Mouse (Mus musculus) MEL (cell line): ENCODE data around the gene Esd. TPM values are rescaled to one million over a fixed set of nuclear protein-coding genes. Genes with fewer than 3 reads are reported as not detected.
A peak's percentile ranks its signal among the peaks of the same experiment; 100 is the strongest.

ENCODE experiments used
- DNase-seq: peaks from one replicate; pipeline ENCODE4 v3.0.0; 2011; ENCODE audit warnings: low read depth, low spot score
- H3K27ac ChIP-seq: 2 replicates; pipeline ENCODE4 v1.5.1; 2012; ENCODE audit warnings: low read depth, mild to moderate bottlenecking, control low read depth, low read length, moderate library complexity; ENCODE audit not compliant: control insufficient read depth
- H3K27me3 ChIP-seq, 2 experiments: fragments of 150-350 bp in 1 of 2; sonication (generic) in 1 of 2; 2 replicates each; pipeline ENCODE4 v1.6.1; 2012; ENCODE audit warnings: low read length in 2 of 2, mild to moderate bottlenecking in 2 of 2, improper control_type of control experiment in 1 of 2, moderate library complexity in 1 of 2; ENCODE audit not compliant: insufficient read depth in 2 of 2, control insufficient read depth in 1 of 2
- H3K36me3 ChIP-seq, 2 experiments: 2 replicates each; pipeline ENCODE4 v1.6.1; 2012 to 2014; ENCODE audit warnings: low read length in 2 of 2, improper control_type of control experiment in 1 of 2, inconsistent platforms in 1 of 2, mild to moderate bottlenecking in 1 of 2; ENCODE audit not compliant: insufficient read depth in 2 of 2, control insufficient read depth in 1 of 2
- H3K4me1 ChIP-seq, 2 experiments: fragments of 150-350 bp in 1 of 2; sonication (generic) in 1 of 2; 2 replicates each; pipeline ENCODE4 v1.6.1; 2012; ENCODE audit warnings: low read length in 2 of 2, improper control_type of control experiment in 1 of 2, mild to moderate bottlenecking in 1 of 2; ENCODE audit not compliant: insufficient read depth in 2 of 2, control insufficient read depth in 1 of 2
- H3K4me3 ChIP-seq, 2 experiments: fragments of 150-350 bp in 1 of 2; sonication (generic) in 1 of 2; 2 replicates each; pipeline ENCODE4 v1.5.1; 2012; ENCODE audit warnings: low read depth in 2 of 2, low read length in 2 of 2, mild to moderate bottlenecking in 2 of 2, moderate library complexity in 2 of 2, control low read depth in 1 of 2, improper control_type of control experiment in 1 of 2; ENCODE audit not compliant: control insufficient read depth in 1 of 2, insufficient read depth in 1 of 2
- H3K79me2 ChIP-seq: 2 replicates; pipeline ENCODE4 v1.6.1; 2012; ENCODE audit warnings: mild to moderate bottlenecking, low read length, moderate library complexity; ENCODE audit not compliant: control insufficient read depth, poor library complexity, insufficient read depth
- H3K9ac ChIP-seq: 2 replicates; pipeline ENCODE4 v1.6.1; 2012; ENCODE audit warnings: low read depth, mild to moderate bottlenecking, control low read depth, low read length, moderate library complexity; ENCODE audit not compliant: control insufficient read depth, poor library complexity, severe bottlenecking
- H3K9me3 ChIP-seq: fragments of 150-350 bp; sonication (generic); replicated peaks from 2 replicates; pipeline ENCODE4 v1.6.1; 2012; ENCODE audit warnings: mild to moderate bottlenecking, low read length, improper control_type of control experiment, moderate library complexity; ENCODE audit not compliant: insufficient read depth
- BHLHE40 ChIP-seq: IDR thresholded peaks from 2 replicates; pipeline ENCODE4 v1.6.1; 2012; ENCODE audit warnings: low read depth, mild to moderate bottlenecking, inconsistent platforms, low read length, improper control_type of control experiment, borderline replicate concordance
- CTCF ChIP-seq, 3 experiments: IDR thresholded peaks in 2 of 3; conservative IDR thresholded peaks in 1 of 3; 2 replicates each; pipeline ENCODE4 v1.5.1; 2011 to 2012; ENCODE audit warnings: low read length in 3 of 3, low read depth in 2 of 3, mild to moderate bottlenecking in 2 of 3, improper control_type of control experiment in 1 of 3, inconsistent platforms in 1 of 3, mixed read lengths in 1 of 3, moderate library complexity in 1 of 3; ENCODE audit not compliant: control insufficient read depth in 1 of 3, insufficient read depth in 1 of 3, poor library complexity in 1 of 3, severe bottlenecking in 1 of 3
- E2F4 ChIP-seq: IDR thresholded peaks from 2 replicates; pipeline ENCODE4 v1.6.1; 2011; ENCODE audit warnings: low read depth, low read length, improper control_type of control experiment, borderline replicate concordance
- ETS1 ChIP-seq: IDR thresholded peaks from 2 replicates; pipeline ENCODE4 v1.6.1; 2012; ENCODE audit warnings: low read depth, mild to moderate bottlenecking, inconsistent platforms, low read length, improper control_type of control experiment, moderate library complexity
- GATA1 ChIP-seq: IDR thresholded peaks from 2 replicates; pipeline ENCODE4 v1.6.1; 2011; ENCODE audit warnings: low read depth, low read length, improper control_type of control experiment
- HCFC1 ChIP-seq: IDR thresholded peaks from 2 replicates; pipeline ENCODE4 v1.6.1; 2012; ENCODE audit warnings: low read depth, mild to moderate bottlenecking, inconsistent platforms, low read length, improper control_type of control experiment, moderate library complexity
- JUND ChIP-seq: IDR thresholded peaks from 2 replicates; pipeline ENCODE4 v1.6.1; 2011; ENCODE audit warnings: low read depth, mild to moderate bottlenecking, improper control_type of control experiment, low read length
- KAT2A ChIP-seq: conservative IDR thresholded peaks from 2 replicates; pipeline ENCODE4 v1.6.1; 2012; ENCODE audit warnings: low read depth, low read length, improper control_type of control experiment, inconsistent platforms
- MAFK ChIP-seq: IDR thresholded peaks from 2 replicates; pipeline ENCODE4 v1.6.1; 2011; ENCODE audit warnings: low read depth, mild to moderate bottlenecking, low read length, improper control_type of control experiment, borderline replicate concordance
- MAX ChIP-seq: IDR thresholded peaks from 2 replicates; pipeline ENCODE4 v1.6.1; 2011; ENCODE audit warnings: low read length, improper control_type of control experiment
- MAZ ChIP-seq: IDR thresholded peaks from 2 replicates; pipeline ENCODE4 v1.6.1; 2012; ENCODE audit warnings: low read depth, mild to moderate bottlenecking, inconsistent platforms, low read length, improper control_type of control experiment
- NRF1 ChIP-seq: IDR thresholded peaks from 2 replicates; pipeline ENCODE4 v1.6.1; 2014; ENCODE audit warnings: low read depth, mild to moderate bottlenecking, inconsistent platforms, low read length, improper control_type of control experiment, moderate library complexity; ENCODE audit not compliant: poor library complexity, insufficient read depth, severe bottlenecking
- RAD21 ChIP-seq: IDR thresholded peaks from 2 replicates; pipeline ENCODE4 v1.6.1; 2011; ENCODE audit warnings: mild to moderate bottlenecking, low read depth, low read length, improper control_type of control experiment
- SIN3A ChIP-seq: IDR thresholded peaks from 2 replicates; pipeline ENCODE4 v1.6.1; 2012; ENCODE audit warnings: low read length, improper control_type of control experiment, inconsistent platforms
- SMC3 ChIP-seq: IDR thresholded peaks from 2 replicates; pipeline ENCODE4 v1.6.1; 2011; ENCODE audit warnings: low read depth, low read length, improper control_type of control experiment
- TBP ChIP-seq: IDR thresholded peaks from 2 replicates; pipeline ENCODE4 v1.8.0; 2011; ENCODE audit warnings: low read depth, low read length, improper control_type of control experiment
- USF1 ChIP-seq: IDR thresholded peaks from 2 replicates; pipeline ENCODE4 v1.6.1; 2014; ENCODE audit warnings: low read depth, mild to moderate bottlenecking, inconsistent platforms, low read length, improper control_type of control experiment, moderate library complexity
- ZC3H11A ChIP-seq: IDR thresholded peaks from 2 replicates; pipeline ENCODE4 v1.6.1; 2012; ENCODE audit warnings: low read depth, mild to moderate bottlenecking, inconsistent platforms, low read length, improper control_type of control experiment
- polyA plus RNA-seq, 2 experiments: library from polyadenylated mRNA; stranded (reverse) in 1 of 2; unstranded in 1 of 2; fragments of >175 nt in 1 of 2; fragments of >200 nt in 1 of 2; gene quantifications; 2 replicates each; pipeline versions ENCODE4 v1.2.1 to v1.2.4; 2012; ENCODE audit warnings: low replicate concordance in 2 of 2, low read depth in 1 of 2; ENCODE audit not compliant: insufficient read length in 2 of 2, insufficient read depth in 1 of 2, missing spikeins in 1 of 2
- total RNA-seq: library from RNA; depleted of rRNA; stranded (reverse); fragments of 300-350 nt; gene quantifications from 2 replicates; pipeline ENCODE4 v1.2.3, GENCODE M21; 2012

The Esd gene
- total and polyA plus RNA-seq, 3 experiments = 150 to 230 TPM; not detected in 1

DNA sequence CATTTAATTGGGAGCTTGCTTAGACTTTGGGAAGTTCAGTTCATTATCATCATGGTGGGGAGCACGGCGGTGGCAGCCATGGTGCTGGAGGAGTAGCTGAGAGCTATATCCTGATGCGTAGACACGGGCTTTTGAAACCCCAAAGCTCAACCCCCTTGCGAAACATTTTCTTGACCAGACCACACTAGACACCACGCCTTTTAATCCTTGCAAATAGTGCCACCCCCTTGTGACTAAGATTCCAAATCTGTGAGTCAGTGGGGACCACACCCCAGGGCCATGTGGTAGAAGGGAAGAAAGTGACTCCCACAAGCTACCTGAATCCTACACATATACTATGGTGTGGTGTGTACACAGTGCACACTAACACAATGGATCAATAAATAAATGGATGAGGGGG is 4.8 kb downstream of the Esd start:
- Histone ChIP-seq H3K79me2 (peaks cover 14% of the 10 kb centered on the region), H3K9me3 (no peaks in the 10 kb centered on the region), H3K27me3 (no peaks in the 10 kb centered on the region), H3K4me3 (no peak overlapping the region), H3K9ac (no peak overlapping the region), H3K36me3 (peaks cover 12 to 29% of the 10 kb centered on the region in 2 experiments), H3K4me1 (peaks cover 4 to 7% of the 10 kb centered on the region in 2 experiments; a peak in 1 of 4 replicates), H3K27ac (no peak overlapping the region)
- DNase-seq = no peak
- no peak for TF ChIP-seq USF1
- no peak for TF ChIP-seq GATA1
- TF ChIP-seq SMC3 = no peak
- TF ChIP-seq BHLHE40 = no peak
- no peak for TF ChIP-seq CTCF (IDR thresholded peaks at IDR 0.05 in 2 of 3, conservative IDR thresholded peaks at IDR 0.05 in 1 of 3; ENCODE audit: control insufficient read depth in 1 of 3, insufficient read depth in 1 of 3, low read depth in 2 of 3, low read length in 3 of 3, poor library complexity in 1 of 3, severe bottlenecking in 1 of 3)
- no peak for TF ChIP-seq KAT2A
- no peak for TF ChIP-seq ZC3H11A
- TF ChIP-seq JUND = no peak
- TF ChIP-seq HCFC1 = no peak
- TF ChIP-seq E2F4 = no peak
- no peak for TF ChIP-seq MAX
- TF ChIP-seq ETS1 = no peak
- TF ChIP-seq TBP = no peak

DNA sequence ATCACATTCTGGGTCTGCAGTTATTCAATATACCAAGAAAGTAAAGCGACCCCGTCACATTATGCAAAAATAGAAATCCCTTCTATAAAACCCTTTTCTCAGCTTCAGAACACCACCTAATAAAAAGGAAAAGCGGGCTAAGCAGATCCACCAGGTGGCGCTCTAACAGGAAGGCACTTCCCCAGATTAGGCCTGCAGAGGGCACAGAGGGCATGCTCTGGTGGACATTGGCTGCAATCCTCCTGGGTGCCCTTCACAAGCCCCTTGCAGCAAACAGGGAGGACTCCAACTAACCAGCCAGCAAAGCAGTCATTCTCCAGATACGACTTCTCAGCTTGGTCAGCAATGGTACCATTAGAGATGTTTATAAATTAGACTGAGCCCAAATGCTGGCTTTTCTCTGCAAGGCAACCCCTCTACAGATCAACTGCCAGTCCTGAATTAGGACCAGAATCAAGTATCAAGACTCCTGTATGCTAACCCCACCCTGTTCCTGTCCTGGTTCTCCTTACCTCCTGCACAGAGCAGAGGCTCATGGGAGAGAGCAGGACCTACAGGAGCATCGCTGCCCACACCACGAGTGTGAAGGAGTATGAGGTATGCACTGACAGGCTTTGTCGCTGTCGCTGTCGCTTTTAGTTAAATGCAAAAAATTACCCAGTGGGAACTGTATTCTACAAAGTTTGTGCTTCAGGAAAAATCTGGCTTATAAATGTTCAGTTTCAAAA is 32.3 kb downstream of the Esd start:
- no peak overlapping the region for H3K9ac ChIP-seq
- no peaks in the 10 kb centered on the region for H3K4me1 ChIP-seq
- H3K27ac ChIP-seq = no peak overlapping the region
- no peaks in the 10 kb centered on the region for H3K27me3 ChIP-seq
- no peak overlapping the region for H3K4me3 ChIP-seq
- H3K9me3 ChIP-seq = no peaks in the 10 kb centered on the region
- no peaks in the 10 kb centered on the region for H3K36me3 ChIP-seq
- H3K79me2 ChIP-seq = no peaks in the 10 kb centered on the region
- TF ChIP-seq SMC3 = peak; percentile 99
- peak; percentile 88 to 96 (median 89) for TF ChIP-seq CTCF (IDR thresholded peaks at IDR 0.05 in 2 of 3, conservative IDR thresholded peaks at IDR 0.05 in 1 of 3; ENCODE audit: control insufficient read depth in 1 of 3, insufficient read depth in 1 of 3, low read depth in 2 of 3, low read length in 3 of 3, poor library complexity in 1 of 3, severe bottlenecking in 1 of 3)
- TF ChIP-seq MAFK = no peak
- TF ChIP-seq RAD21 = peak; percentile 67
- no peak for TF ChIP-seq SIN3A
- TF ChIP-seq ZC3H11A = peak; percentile 81
- TF ChIP-seq MAZ = no peak
- no peak for TF ChIP-seq NRF1
- DNase-seq = peak; percentile 73
